Mouse (Mus musculus) liver, embryonic 11.5 days (tissue): ENCODE measurements around the gene Mmp10. TPM values are rescaled to one million over a fixed set of nuclear protein-coding genes. Genes with fewer than 3 reads are reported as not detected.

ENCODE experiments used
- polyA plus RNA-seq: library from polyadenylated mRNA; unstranded; fragments of >200 nt; fragmentation: Nextera tagmentation; extraction: Ambion mirVana; gene quantifications from 2 replicates; pipeline ENCODE4 v1.2.1, GENCODE M21; 2014

The Mmp10 gene
- polyA plus RNA-seq, 1 experiment from 2014 or later: not detected

Other genes starting within 250 kb of the Mmp10 start
- not detected in 2 replicates for gene Mmp13, start 229.8 kb upstream of the Mmp10 start, polyA plus RNA-seq
- 0.11 TPM in 1 of 2 replicates, not detected in the other for gene Mmp12, start 158.0 kb upstream of the Mmp10 start, polyA plus RNA-seq
- gene Mmp1b, start 114.3 kb upstream of the Mmp10 start, polyA plus RNA-seq: not detected in 2 replicates
- gene Mmp3, start 56.5 kb upstream of the Mmp10 start, polyA plus RNA-seq: not detected in 2 replicates
- 0.48 and 0.61 TPM in 2 replicates for gene Mmp8, start 56.1 kb downstream of the Mmp10 start, polyA plus RNA-seq
- gene Mmp27, start 69.0 kb downstream of the Mmp10 start, polyA plus RNA-seq: not detected in 2 replicates
- not detected in 2 replicates for gene Mmp20, start 125.9 kb downstream of the Mmp10 start, polyA plus RNA-seq
- gene Mmp7, start 189.7 kb downstream of the Mmp10 start, polyA plus RNA-seq: not detected in 2 replicates